Mouse (Mus musculus): ENCODE data around the gene Rubcn. TPM values are rescaled to one million over a fixed set of nuclear protein-coding genes. Genes with fewer than 3 reads are reported as not detected.
A peak's percentile ranks its signal among the peaks of the same experiment; 100 is the strongest.
"Not testable (repeated sequence)": the region's sequence is repeated elsewhere in the genome, so short reads cannot be mapped to it uniquely, and the experiment has no call there.

Rubcn gene
- total RNA-seq (2015; ENCODE audit: low replicate concordance) (6.5 and 13.0 TPM in 2 replicates), total RNA-seq (2017; ENCODE audit: low replicate concordance) (6.0 and 7.9 TPM in 2 replicates)

- ATAC-seq (replicated peaks; ENCODE audit: low FRiP score, poor library complexity, severe bottlenecking): peak; percentile 94
These were observed at the start of gene Rubcn, which contains the start of gene Fyttd1 for GRCm38 (mm10) chr16:32877343-32878156. Gene Rubcn (minus strand): TSS chr16:32877766. Gene Fyttd1 (plus strand): TSS chr16:32877500.

DNA sequence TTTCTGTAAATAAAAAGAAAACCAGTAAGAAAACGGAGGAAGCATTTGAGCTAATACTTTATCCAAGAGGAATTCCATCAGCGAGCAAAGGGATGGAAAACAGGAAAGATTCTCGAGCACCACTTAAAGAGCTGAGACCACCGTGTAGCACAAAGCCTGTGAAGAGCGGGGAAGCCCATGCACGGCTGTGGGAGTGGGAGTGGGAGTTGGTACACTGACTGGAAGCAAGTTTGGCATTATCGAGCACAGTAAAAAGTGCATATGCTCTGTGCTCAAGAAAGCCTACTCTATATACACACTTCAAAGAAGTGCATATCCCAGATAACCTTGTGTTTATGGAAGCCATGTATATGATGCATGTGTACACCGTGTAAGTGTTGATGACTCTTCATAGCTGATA is 49.5 kb upstream of the Rubcn start:
- no peak for ATAC-seq (replicated peaks; ENCODE audit: low FRiP score, poor library complexity, severe bottlenecking)

GRCm38 (mm10) chr16:32926629-32927028 is 49.1 kb upstream of the Rubcn start:
- ATAC-seq (replicated peaks; ENCODE audit: low FRiP score, poor library complexity, severe bottlenecking): not testable (repeated sequence)

GRCm38 (mm10) chr16:32915292-32916068 is 37.9 kb upstream of the Rubcn start:
- no peak for ATAC-seq (replicated peaks; ENCODE audit: low FRiP score, poor library complexity, severe bottlenecking)

DNA sequence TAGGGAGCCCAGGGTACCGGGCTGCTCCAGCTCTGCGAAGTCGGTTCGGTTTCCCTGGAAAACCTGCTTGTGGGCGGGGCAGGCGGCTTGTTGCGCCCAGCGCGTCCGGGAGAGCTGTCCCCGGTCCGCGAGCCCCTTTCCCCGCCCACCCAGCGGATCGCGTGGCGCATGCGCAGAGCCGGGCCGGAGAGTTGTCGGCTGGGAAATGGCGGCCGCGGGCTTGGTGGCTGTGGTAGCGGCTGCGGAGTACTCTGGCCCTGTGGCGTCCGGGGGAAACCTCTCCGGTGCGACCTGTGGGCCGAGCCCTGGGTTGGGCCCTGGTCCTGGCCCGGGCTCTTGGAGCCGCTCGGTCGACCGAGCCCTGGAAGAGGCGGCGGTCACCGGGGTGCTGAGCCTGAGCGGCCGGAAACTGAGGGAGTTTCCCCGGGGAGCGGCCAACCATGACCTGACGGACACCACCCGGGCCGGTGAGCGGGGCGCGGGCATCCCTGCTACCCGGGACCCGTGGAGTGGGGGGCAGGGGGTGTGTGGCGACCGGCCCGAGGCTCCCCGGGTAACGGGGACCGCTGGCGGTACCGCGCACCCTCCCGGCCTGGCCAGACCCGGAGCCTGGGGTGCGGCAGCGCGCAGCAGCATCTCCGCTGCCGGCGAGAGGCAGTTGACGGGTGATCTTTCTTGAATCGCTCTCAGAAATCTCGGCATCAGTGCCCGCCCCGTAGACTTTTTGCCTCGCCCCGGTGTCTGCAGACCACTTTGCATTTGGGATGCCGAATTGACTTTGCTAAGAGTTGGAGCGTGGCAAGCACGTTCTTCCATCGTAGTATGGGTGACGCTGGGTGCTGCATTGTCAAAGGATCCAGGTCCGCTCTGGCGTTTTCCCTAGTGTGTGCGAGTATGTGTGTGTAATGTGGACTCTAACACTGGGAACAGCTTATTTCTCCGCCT is 36.6 kb upstream of the Rubcn start, which contains the start of gene Lrch3:
Gene Lrch3 (plus strand): TSS at position 164 of the 945 bp plus-strand sequence.
- peak; percentile 89 for ATAC-seq (replicated peaks; ENCODE audit: low FRiP score, poor library complexity, severe bottlenecking)

DNA sequence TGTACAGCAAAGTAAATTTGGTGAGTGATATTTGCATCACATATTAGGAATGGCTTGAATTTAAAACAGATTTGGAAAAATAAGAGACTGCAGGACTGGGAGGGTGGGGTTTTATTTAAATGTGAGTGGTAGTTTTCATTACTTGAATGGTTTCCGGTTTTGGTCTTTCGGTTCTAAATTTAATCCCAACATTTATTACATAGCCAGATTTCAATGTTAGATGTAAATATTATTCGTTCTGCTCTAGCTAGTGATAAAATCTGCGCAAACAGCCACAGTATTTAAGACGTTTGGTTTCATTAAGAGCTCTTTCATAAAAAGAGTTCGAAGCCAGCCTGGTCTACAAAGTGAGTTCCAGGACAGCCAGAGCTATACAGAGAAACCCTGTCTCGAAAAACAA is 35.6 kb upstream of the Rubcn start:
- no peak for ATAC-seq (replicated peaks; ENCODE audit: low FRiP score, poor library complexity, severe bottlenecking)

DNA sequence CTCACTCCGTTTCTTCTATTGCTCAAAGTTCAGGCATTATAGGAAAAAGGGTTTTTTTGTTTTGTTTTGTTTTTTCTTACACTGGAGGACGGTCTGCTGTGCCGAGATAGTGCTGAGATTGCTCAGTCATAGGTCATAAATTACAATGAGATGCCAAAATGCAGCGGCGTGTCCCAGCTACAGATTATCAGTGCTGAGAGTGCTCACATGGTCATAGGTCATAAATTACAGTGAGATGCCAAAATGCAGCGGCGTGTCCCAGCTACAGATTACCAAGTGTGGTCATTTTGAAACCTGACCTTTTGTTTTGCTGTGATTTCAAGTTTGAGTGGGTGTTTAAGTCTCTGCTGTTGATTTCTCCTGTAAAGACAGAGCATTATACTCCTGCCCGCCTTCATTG is 29.2 kb upstream of the Rubcn start:
- ATAC-seq (replicated peaks; ENCODE audit: low FRiP score, poor library complexity, severe bottlenecking): no peak

DNA sequence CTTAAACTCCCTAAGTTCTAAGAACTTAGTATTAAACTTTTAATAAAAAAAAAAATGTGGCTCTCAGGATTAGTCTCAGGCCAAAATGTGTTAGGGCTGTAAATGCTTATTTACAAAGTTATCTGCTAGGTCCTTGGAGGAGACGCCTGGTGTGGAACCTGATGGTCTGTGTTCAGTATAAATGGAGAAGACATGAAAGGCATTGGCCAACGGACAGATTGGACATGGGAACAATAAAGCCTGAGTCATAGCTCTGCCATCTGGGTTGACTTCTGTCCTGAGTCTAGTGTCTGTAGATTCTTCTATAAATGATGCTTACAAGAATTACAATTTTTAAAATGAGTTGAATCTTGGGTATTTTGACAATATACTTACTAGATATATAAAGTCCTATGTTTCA is 28.6 kb upstream of the Rubcn start:
- ATAC-seq (replicated peaks; ENCODE audit: low FRiP score, poor library complexity, severe bottlenecking): no peak

DNA sequence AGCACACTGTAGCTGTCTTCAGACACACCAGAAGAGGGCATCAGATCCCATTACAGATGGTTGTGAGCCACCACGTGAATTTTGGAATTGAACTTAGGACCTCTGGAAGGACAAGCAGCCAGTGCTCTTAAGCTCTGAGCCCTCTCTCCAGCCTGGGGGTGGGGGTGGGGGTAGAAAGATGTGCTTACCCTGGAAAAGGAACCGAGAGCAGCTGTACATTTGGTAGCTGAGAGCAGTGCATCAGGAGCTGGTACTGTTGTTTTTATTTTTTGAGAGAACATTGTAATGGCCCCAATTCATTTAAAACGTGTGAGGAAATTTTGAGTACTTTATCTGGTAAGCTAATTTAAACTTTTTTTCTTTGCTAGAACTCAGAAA is 24.5 kb upstream of the Rubcn start:
- ATAC-seq (replicated peaks; ENCODE audit: low FRiP score, poor library complexity, severe bottlenecking): no peak

DNA sequence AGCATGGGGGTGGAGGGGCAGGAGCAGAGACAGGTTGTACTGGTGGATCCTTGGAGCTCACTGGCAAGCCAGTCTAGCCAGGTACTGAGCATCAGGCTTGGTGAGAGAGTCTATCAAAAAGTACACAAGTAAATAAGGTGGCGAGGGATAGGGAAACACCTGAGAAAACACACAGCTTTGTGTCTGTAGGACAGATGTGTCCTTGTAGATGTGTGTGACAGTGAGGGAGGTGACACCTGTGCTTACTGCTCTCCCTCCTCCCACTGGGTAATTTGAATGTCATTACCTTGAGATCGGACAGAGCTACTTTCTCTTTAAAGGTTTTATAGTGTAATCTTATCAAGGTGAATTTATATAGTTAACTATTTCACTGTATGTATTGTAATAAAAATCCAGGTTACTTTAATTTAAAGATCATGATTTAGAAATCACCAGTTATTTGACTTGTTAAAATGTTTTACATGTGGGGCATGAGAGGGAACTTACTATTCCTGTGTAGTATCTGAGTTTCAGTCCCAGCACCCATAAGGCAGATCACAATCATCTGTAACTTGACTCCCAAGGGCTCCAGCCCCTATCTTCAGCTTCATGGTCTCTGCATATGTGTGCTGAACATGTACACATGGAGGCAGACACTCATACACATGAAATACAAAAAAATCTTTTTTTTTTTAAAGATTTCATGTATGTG is 23.9 kb upstream of the Rubcn start:
- ATAC-seq (replicated peaks; ENCODE audit: low FRiP score, poor library complexity, severe bottlenecking): no peak

- ATAC-seq (replicated peaks; ENCODE audit: low FRiP score, poor library complexity, severe bottlenecking): no peak
These were observed 18.6 kb upstream of the Rubcn start for GRCm38 (mm10) chr16:32896126-32896525.

DNA sequence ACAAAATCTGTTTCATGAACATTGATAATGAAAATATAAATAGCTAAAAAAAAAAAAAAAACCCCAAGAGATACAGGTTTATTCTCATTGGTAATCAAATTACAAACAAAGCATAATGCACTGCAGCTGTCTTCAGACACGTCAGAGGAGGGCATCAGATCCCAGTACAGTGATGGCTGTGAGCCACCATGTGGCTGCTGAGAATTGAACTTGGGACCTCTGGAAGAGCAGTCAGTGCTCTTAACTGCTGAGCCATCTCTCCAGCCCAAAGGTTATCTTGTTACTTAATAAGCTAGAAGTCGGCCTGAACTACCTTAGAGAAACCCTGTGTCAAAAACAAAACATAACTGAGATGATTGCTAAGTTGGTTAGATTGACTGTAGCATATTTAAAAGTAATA is 12.3 kb upstream of the Rubcn start:
- no peak for ATAC-seq (replicated peaks; ENCODE audit: low FRiP score, poor library complexity, severe bottlenecking)

GRCm38 (mm10) chr16:32887996-32888395 is 10.4 kb upstream of the Rubcn start:
- ATAC-seq (replicated peaks; ENCODE audit: low FRiP score, poor library complexity, severe bottlenecking): no peak

DNA sequence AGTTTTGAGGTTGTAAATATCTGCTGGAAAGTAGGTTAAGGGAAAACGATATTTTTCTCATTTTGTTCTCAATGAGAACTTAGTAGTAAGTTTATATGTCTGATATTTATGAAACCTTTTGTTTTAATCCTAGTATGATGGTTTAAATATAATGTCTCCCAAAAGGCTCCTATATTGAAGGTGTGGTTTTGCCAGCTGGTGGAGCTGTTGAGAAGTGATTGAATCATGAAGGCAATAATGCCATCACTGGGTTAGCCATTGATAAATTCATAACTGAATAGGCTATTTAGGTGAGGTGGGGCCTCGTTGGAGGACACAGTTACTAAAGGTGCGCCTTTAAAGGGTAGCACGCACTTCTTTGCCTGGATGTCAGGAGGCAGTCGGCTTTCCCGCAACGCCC is 4.0 kb upstream of the Rubcn start:
- no peak for ATAC-seq (replicated peaks; ENCODE audit: low FRiP score, poor library complexity, severe bottlenecking)

DNA sequence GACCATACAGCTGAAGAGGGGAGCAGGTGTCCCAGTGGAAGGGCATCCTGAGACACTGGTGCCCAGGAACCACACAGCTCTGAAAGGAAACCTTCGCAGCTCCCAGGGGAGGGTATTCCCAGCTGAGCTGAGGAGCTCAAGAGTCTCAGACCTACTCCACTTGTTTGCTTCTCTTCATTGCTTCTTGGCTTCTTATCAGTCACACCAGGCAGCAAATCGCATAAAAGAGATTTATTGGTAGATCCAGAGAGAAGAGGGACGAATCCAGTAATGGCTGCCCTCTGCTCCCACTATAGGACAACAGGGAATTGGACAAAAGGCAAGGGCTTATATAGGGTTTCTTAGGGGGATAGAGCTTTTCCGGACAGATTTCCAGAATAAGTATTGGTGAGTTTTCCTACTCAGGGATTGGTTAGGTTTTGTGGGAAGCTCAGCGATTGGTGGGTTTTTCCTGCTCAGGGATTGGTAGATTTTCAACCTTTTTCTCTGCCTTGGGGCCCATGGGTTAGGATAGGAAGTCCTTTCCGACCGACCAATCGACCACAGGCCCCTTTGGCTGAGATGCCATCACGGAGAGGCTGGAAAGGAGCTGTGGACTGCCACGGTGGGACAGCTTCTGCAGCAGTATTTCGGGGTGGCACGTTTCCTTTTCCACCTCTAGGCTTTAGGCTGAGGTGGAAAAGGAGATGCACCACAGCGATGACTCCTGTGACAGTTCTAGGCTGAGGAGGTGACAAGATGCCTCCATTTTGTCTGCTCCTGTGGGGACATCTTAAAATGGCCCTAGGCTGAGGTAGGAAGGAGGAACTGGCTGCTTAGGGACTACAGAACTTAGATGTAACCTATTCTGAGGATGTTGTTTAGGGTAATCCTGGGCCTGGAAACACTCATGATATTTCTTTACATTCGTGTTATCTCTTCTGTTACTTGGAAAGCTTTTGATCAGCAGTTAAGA is 1.7 kb upstream of the Rubcn start:
- ATAC-seq (replicated peaks; ENCODE audit: low FRiP score, poor library complexity, severe bottlenecking): no peak

DNA sequence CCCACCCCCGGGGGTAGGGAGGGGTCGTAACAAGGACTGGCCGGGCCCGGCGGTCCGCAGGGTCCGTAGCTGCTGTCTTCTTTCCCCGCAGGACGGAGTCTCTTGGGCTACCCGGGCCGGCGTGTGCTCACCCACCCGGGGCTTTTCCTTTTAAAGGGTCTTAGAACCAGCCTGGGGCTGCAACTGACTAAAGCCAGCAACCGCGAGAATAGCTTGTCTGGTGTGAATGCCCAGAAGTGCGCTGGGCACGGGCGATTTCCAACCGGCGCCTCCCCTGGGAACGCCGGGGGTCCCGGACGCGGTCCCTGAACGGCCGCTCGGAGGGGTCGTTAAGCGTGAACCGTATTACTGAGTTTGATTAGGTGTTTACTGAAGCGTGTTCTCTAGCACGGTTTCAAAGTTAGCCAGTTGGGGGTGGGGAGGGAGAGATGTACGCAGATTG is 612 bp upstream of the Rubcn start:
- no peak for ATAC-seq (replicated peaks; ENCODE audit: low FRiP score, poor library complexity, severe bottlenecking)

DNA sequence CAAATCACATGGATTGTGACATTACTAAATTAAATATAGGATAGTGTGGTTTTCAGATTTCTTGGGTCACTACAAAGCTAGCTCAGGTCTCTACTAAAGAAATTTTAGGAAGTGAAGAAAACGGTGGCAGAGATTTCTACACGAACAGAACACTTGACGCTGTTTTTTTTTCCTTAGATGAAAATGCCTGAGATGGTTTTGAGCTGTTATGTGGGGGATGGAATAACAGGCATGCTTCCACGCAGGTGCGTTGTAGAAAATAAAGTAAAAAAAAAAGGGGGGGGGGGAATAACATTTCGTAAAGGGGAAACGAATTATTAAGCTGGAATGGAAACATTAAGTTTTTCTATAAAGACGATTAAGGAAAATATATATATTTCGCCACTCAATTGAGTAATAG is 735 bp downstream of the Rubcn start:
- no peak for ATAC-seq (replicated peaks; ENCODE audit: low FRiP score, poor library complexity, severe bottlenecking)

- ATAC-seq (replicated peaks; ENCODE audit: low FRiP score, poor library complexity, severe bottlenecking): no peak
These were observed 1.7 kb downstream of the Rubcn start for GRCm38 (mm10) chr16:32875847-32876246.

Measured in erythroid progenitor cell, adult 5-6 weeks (primary cell).